Mouse (Mus musculus): ENCODE measurements at regions not wholly inside any gene's neighbourhood (a gene's known extent, or its start where the extent isn't known, plus 50 kb on each side); places are given as distances from the start of the nearest gene placed in this dataset.

DNA sequence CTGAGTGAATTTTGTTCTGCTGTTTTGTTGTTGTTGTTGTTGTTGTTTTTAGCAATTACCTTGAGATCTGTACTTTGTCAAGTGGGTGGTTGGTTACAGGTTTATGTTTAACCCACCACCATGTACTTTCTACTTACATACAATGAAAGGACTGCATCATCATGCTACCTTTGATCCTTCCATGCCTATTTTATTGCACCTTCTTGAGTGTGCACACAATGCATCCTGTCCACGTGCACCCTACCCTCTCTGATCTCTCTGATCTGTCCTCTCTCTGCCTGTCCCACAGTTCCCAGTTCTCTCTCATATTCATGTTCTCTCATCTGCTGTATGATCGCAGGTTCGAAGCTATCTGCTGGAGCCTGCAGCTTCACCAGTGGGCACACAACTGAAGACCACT is 59.9 kb upstream of the Gas1 start:
- WGBS, result 93% methylated on average over 3 of the region's 3 CpGs
- ATAC-seq, result no peak

DNA sequence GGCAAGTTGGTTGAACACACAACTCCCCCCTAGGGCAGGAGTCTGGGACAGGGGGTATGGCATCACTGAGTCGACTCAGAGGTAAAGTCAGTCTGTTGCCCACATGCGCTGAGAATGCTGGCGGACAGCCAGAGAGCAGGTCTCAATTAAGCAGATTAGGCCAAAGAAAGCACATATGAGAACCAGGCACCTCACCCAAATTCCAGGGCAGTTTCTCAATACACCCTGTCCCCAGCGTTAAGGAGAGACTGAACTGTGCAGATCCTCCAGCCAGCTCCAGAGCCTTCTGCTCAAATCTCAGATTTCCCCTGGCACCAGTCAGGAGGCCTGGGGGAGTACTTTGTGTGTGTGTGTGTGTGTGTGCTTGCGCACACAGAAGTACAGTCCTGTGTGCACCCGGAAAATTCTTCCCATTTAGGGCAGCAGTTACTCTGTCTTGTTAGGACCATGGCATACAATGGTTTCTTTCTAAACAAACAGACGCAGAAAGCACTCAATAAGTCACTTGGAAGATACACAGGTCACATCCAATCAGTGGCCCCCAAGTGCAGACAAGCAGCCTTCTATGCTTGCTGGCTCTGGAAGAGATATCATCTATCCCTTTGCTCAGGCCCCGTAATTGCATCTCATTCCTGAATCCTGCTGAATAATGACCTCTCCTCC is 65.4 kb upstream of the Gas1 start:
- no peaks in the 10 kb centered on the region for H3K27me3 ChIP-seq (replicated peaks; ENCODE audit: control insufficient read depth, insufficient read depth, low read length)
- no peaks in the 10 kb centered on the region for H3K36me3 ChIP-seq (ENCODE audit: control insufficient read depth, insufficient read depth)
- H3K4me2 ChIP-seq (ENCODE audit: low read length), result no peak overlapping the region
- no peak for ATAC-seq
- H3K9me3 ChIP-seq (ENCODE audit: control insufficient read depth, low read length), result no peaks in the 10 kb centered on the region
- WGBS, result 42% methylated on average over 8 of the region's 8 CpGs
- no peaks in the 10 kb centered on the region; the same call in 1 of the 2 replicates for H3K4me1 ChIP-seq (replicated peaks; ENCODE audit: control insufficient read depth, insufficient read depth, low read length)
- H3K9ac ChIP-seq (replicated peaks; ENCODE audit: low read depth, low read length), result no peak overlapping the region
- no peak overlapping the region for H3K4me3 ChIP-seq (replicated peaks; ENCODE audit: low read length)
- no peak overlapping the region for H3K27ac ChIP-seq (ENCODE audit: low read length)

More for the DNA sequence above, 59.9 kb upstream of the Gas1 start:
- H3K27me3 ChIP-seq (replicated peaks; ENCODE audit: control insufficient read depth, insufficient read depth, low read length), result no peaks in the 10 kb centered on the region
- H3K27ac ChIP-seq (ENCODE audit: low read length), result no peak overlapping the region
- no peak overlapping the region for H3K9ac ChIP-seq (replicated peaks; ENCODE audit: low read depth, low read length)
- H3K9me3 ChIP-seq (ENCODE audit: control insufficient read depth, low read length), result no peaks in the 10 kb centered on the region
- no peak overlapping the region for H3K4me2 ChIP-seq (ENCODE audit: low read length)
- H3K36me3 ChIP-seq (ENCODE audit: control insufficient read depth, insufficient read depth), result no peaks in the 10 kb centered on the region
- H3K4me3 ChIP-seq (replicated peaks; ENCODE audit: low read length), result no peak overlapping the region
- no peaks in the 10 kb centered on the region for H3K4me1 ChIP-seq (replicated peaks; ENCODE audit: control insufficient read depth, insufficient read depth, low read length)

DNA sequence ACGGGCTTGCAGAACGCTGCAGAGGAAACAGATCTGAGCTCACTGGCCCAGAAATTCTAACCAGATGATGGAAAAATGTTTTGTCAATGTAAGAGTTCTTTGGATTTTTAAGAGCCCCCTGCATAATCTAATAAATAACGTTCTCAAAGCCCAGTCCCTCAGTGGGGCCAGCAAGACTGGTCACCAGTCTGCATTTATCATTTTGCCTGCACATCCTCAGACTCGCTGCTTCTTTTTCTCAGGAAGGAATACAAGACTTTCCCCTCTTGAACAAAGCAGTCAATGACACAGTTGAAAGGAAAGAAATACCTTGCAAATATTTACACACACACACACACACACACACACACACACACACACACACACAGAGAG is 65.9 kb upstream of the Gas1 start:
- no peaks in the 10 kb centered on the region for H3K9me3 ChIP-seq (ENCODE audit: control insufficient read depth, low read length)
- H3K4me1 ChIP-seq (replicated peaks; ENCODE audit: control insufficient read depth, insufficient read depth, low read length), result no peaks in the 10 kb centered on the region; the same call in 1 of the 2 replicates
- no peak overlapping the region for H3K4me2 ChIP-seq (ENCODE audit: low read length)
- no peaks in the 10 kb centered on the region for H3K27me3 ChIP-seq (replicated peaks; ENCODE audit: control insufficient read depth, insufficient read depth, low read length)
- H3K4me3 ChIP-seq (replicated peaks; ENCODE audit: low read length), result no peak overlapping the region
- no peak for ATAC-seq
- H3K27ac ChIP-seq (ENCODE audit: low read length), result no peak overlapping the region
- WGBS, result 50% methylated on average over 4 of the region's 4 CpGs
- H3K9ac ChIP-seq (replicated peaks; ENCODE audit: low read depth, low read length), result no peak overlapping the region
- H3K36me3 ChIP-seq (ENCODE audit: control insufficient read depth, insufficient read depth), result no peaks in the 10 kb centered on the region

DNA sequence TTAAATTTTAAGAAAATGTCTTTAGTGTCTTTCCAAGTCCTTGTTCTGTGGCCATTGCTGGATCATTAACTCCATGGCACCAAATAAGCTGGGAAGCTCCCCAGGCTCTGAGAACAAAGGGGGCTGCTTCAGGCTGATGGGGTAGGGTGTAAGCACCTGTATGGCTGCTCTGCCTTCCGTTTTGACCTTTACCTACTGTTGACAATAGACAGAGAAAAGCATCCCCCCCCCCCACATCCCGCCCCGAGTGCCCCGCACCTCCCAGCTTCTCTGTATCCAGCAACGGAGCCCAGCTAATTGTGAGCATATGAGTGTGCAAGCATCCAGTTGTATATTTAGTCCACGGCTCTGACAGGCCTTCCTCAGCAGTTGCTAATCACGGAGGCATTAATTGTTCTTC is 78.0 kb upstream of the Gas1 start:
- Histone ChIP-seq H3K36me3 (ENCODE audit: control insufficient read depth, insufficient read depth) (no peaks in the 10 kb centered on the region), H3K27ac (ENCODE audit: low read length) (no peak overlapping the region), H3K27me3 (replicated peaks; ENCODE audit: control insufficient read depth, insufficient read depth, low read length) (no peaks in the 10 kb centered on the region), H3K4me3 (replicated peaks; ENCODE audit: low read length) (no peak overlapping the region), H3K9ac (replicated peaks; ENCODE audit: low read depth, low read length) (no peak overlapping the region), H3K4me2 (ENCODE audit: low read length) (no peak overlapping the region), H3K4me1 (replicated peaks; ENCODE audit: control insufficient read depth, insufficient read depth, low read length) (no peaks in the 10 kb centered on the region; the same call in 1 of the 2 replicates), H3K9me3 (ENCODE audit: control insufficient read depth, low read length) (no peaks in the 10 kb centered on the region)
- WGBS, result 37% methylated on average over 7 of the region's 7 CpGs
- ATAC-seq, result no peak

DNA sequence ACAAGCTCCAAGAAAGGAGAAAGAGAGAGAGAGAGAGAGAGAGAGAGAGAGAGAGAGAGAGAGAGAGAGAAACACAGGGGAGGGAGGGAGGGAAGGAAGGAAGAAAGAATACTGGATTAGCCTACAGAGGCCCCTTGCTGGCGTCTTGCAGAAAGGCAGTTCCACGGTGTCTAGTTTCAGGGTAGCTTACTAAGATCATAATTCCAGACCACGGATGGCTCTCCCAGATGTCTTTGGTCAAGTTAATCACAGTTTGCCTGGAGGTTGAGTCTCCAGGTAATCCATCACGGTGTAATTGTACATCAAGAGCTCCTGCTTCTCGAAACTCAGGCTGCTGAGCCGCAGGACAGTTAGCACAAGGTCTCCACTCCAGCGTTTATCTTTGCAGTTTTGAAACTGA is 78.5 kb upstream of the Gas1 start:
- no peak for ATAC-seq
- H3K27me3 ChIP-seq (replicated peaks; ENCODE audit: control insufficient read depth, insufficient read depth, low read length), result no peaks in the 10 kb centered on the region
- H3K4me3 ChIP-seq (replicated peaks; ENCODE audit: low read length), result no peak overlapping the region
- no peak overlapping the region for H3K9ac ChIP-seq (replicated peaks; ENCODE audit: low read depth, low read length)
- 57% methylated on average over 7 of the region's 7 CpGs for WGBS
- no peaks in the 10 kb centered on the region for H3K36me3 ChIP-seq (ENCODE audit: control insufficient read depth, insufficient read depth)
- no peak overlapping the region for H3K27ac ChIP-seq (ENCODE audit: low read length)
- no peaks in the 10 kb centered on the region; the same call in 1 of the 2 replicates for H3K4me1 ChIP-seq (replicated peaks; ENCODE audit: control insufficient read depth, insufficient read depth, low read length)
- H3K9me3 ChIP-seq (ENCODE audit: control insufficient read depth, low read length), result no peaks in the 10 kb centered on the region
- no peak overlapping the region for H3K4me2 ChIP-seq (ENCODE audit: low read length)

DNA sequence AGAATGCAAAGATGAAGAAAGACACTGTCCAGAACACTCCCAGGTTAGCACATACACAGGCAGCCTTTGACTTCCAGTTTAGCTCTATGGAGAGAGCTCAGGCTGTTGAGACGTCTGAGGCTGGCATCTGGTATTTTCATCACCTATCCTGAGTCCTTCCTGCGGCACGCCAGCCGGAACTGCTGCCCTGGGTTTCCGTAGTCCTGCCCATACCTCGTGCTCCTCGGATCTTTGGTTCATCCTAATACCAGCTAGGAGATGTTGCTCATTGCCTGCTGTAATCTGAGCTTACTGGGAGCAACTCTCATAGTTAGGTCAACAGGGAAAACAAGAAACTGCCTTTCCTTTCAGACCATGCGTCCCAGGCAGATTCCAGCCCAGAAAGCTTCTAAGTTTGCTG is 79.8 kb upstream of the Gas1 start:
- WGBS, result 77% methylated on average over 8 of the region's 8 CpGs
- H3K4me2 ChIP-seq (ENCODE audit: low read length), result no peak overlapping the region
- no peak for ATAC-seq

DNA sequence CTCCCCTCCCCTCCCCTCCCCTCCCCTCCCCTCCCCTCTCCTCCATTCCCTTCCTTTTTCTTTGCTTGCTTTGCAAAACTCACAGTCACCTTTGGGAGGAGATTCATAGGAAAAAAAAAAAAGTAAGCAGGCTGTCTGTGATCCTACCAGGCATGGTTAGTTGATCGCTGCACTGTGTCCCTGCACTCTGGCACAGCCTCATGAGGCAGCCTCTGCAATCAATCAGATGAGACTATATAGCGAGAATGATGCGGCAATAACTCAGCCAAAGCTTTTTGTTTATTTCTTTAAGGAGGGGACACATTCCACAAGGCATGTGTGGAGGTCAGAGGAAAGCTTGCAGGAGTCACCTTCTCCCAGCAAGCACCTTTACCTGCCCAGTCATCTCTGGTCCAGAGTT is 80.7 kb upstream of the Gas1 start:
- Histone ChIP-seq H3K4me1 (replicated peaks; ENCODE audit: control insufficient read depth, insufficient read depth, low read length) (no peaks in the 10 kb centered on the region; the same call in 1 of the 2 replicates), H3K27ac (ENCODE audit: low read length) (no peak overlapping the region), H3K9ac (replicated peaks; ENCODE audit: low read depth, low read length) (no peak overlapping the region), H3K27me3 (replicated peaks; ENCODE audit: control insufficient read depth, insufficient read depth, low read length) (no peaks in the 10 kb centered on the region), H3K9me3 (ENCODE audit: control insufficient read depth, low read length) (no peaks in the 10 kb centered on the region), H3K36me3 (ENCODE audit: control insufficient read depth, insufficient read depth) (no peaks in the 10 kb centered on the region), H3K4me2 (ENCODE audit: low read length) (no peak overlapping the region), H3K4me3 (replicated peaks; ENCODE audit: low read length) (no peak overlapping the region)
- no peak for ATAC-seq
- WGBS, result 82% methylated on average over 3 of the region's 3 CpGs

More for the DNA sequence above, 79.8 kb upstream of the Gas1 start:
- Histone ChIP-seq H3K36me3 (ENCODE audit: control insufficient read depth, insufficient read depth) (no peaks in the 10 kb centered on the region), H3K4me1 (replicated peaks; ENCODE audit: control insufficient read depth, insufficient read depth, low read length) (no peaks in the 10 kb centered on the region; the same call in 1 of the 2 replicates), H3K27ac (ENCODE audit: low read length) (no peak overlapping the region), H3K9me3 (ENCODE audit: control insufficient read depth, low read length) (no peaks in the 10 kb centered on the region), H3K4me3 (replicated peaks; ENCODE audit: low read length) (no peak overlapping the region), H3K27me3 (replicated peaks; ENCODE audit: control insufficient read depth, insufficient read depth, low read length) (no peaks in the 10 kb centered on the region), H3K9ac (replicated peaks; ENCODE audit: low read depth, low read length) (no peak overlapping the region)

DNA sequence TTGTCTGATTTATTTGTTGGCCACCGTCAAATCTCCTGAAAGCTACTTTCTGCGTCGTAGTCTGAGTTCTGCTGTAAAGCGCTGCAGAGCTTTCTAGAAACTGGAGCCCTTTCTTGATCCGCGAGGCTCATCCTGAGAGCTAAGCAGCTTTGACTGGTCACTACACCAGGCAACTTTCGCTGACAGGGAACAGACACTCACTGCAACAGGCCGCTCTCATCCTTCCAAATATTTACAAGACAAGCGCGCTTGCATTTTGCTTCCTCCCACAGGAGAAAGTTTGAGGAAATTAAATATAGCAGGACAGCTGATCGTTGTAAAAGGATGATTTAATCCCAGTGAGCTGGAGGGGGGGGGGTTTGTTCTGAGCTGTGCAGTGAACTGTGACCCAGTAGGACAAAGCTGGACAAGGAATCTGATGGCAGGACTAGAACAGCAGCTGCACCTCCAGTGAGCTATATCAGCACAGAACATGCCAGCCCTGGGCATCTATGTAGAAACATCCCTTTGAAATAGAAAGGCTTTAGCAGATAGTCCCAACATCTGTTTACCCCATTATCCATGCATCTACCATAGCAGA is 85.4 kb upstream of the Gas1 start:
- H3K36me3 ChIP-seq (ENCODE audit: control insufficient read depth, insufficient read depth), result no peaks in the 10 kb centered on the region
- no peak overlapping the region for H3K4me3 ChIP-seq (replicated peaks; ENCODE audit: low read length)
- peaks cover 3% of the 10 kb centered on the region; the same call in 1 of the 2 replicates for H3K4me1 ChIP-seq (replicated peaks; ENCODE audit: control insufficient read depth, insufficient read depth, low read length)
- H3K9ac ChIP-seq (replicated peaks; ENCODE audit: low read depth, low read length), result no peak overlapping the region
- no peak for ATAC-seq
- no peaks in the 10 kb centered on the region for H3K27me3 ChIP-seq (replicated peaks; ENCODE audit: control insufficient read depth, insufficient read depth, low read length)
- H3K27ac ChIP-seq (ENCODE audit: low read length), result no peak overlapping the region
- WGBS, result 84% methylated on average over 11 of the region's 11 CpGs
- H3K4me2 ChIP-seq (ENCODE audit: low read length), result no peak overlapping the region
- H3K9me3 ChIP-seq (ENCODE audit: control insufficient read depth, low read length), result no peaks in the 10 kb centered on the region; the same call in 1 of the 2 replicates

DNA sequence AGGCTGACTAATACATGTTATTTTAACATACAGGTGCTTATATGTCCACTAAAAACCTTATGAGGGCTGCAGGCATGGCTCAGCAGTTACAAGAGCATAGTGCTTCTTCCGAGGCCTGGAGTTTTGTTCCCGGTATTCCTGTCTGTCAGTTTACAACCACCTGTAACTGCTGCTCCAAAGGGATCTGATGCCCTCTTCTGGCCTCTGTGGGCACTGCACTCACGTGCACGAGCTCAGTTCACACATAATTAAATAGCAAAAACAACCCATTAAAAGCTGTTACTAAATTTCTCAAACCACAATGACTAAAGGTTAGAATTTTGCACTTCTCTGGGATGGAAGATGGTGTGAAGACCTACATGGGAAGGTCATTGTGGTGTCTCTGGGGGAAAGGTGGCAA is 87.3 kb upstream of the Gas1 start:
- WGBS, result 95% methylated on average over 4 of the region's 4 CpGs
- Histone ChIP-seq H3K4me3 (replicated peaks; ENCODE audit: low read length) (no peak overlapping the region), H3K27me3 (replicated peaks; ENCODE audit: control insufficient read depth, insufficient read depth, low read length) (no peaks in the 10 kb centered on the region), H3K9me3 (ENCODE audit: control insufficient read depth, low read length) (no peaks in the 10 kb centered on the region; the same call in 1 of the 2 replicates), H3K36me3 (ENCODE audit: control insufficient read depth, insufficient read depth) (no peaks in the 10 kb centered on the region), H3K4me1 (replicated peaks; ENCODE audit: control insufficient read depth, insufficient read depth, low read length) (peaks cover 6% of the 10 kb centered on the region; the same call in 1 of the 2 replicates), H3K27ac (ENCODE audit: low read length) (no peak overlapping the region), H3K4me2 (ENCODE audit: low read length) (no peak overlapping the region), H3K9ac (replicated peaks; ENCODE audit: low read depth, low read length) (no peak overlapping the region)
- ATAC-seq, result no peak

Measured in forebrain, embryonic 16.5 days (tissue).